Mouse (Mus musculus): ENCODE results near the gene Sfmbt2. TPM values are rescaled to one million over a fixed set of nuclear protein-coding genes. Genes with fewer than 3 reads are reported as not detected.
A peak's percentile ranks its signal among the peaks of the same experiment; 100 is the strongest.

The Sfmbt2 gene
- polyA plus RNA-seq, 1 experiment from 2014 or later, result 9.1 TPM

DNA sequence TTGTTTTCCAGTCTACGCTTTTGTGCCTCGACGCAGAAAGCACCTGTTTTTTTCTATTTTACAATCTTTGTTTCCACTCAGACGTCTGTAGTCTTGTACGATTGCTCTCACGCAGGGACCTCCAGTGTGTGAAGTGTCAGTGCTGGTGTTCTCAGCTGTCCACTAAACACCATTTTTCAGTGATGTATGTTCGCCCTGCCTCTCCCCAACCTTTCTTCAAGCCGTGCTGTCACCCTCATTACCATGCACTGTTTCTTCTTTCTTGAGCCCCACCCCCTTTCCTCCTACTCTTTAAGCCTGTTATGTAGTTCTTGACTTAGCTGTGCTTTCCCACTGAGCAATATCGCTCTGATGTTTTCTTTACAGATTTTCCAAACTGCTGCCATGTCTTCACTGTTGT is 67.0 kb downstream of the Sfmbt2 start:
- Histone ChIP-seq H3K27me3 (ENCODE audit: control insufficient read depth, insufficient read depth, low read length) (no peaks in the 10 kb centered on the region), H3K9ac (replicated peaks; ENCODE audit: low read depth, low read length) (no peak overlapping the region), H3K4me1 (ENCODE audit: control insufficient read depth, insufficient read depth, low read length) (no peaks in the 10 kb centered on the region), H3K4me2 (ENCODE audit: low read depth, low read length) (no peak overlapping the region), H3K27ac (ENCODE audit: low read depth, low read length) (no peak overlapping the region), H3K9me3 (ENCODE audit: control insufficient read depth, low read length) (no peaks in the 10 kb centered on the region), H3K36me3 (ENCODE audit: control insufficient read depth, insufficient read depth, low read length) (no peaks in the 10 kb centered on the region), H3K4me3 (ENCODE audit: low read depth, low read length) (no peak overlapping the region)
- 16% methylated on average over 9 of the region's 9 CpGs for WGBS
- no peak for ATAC-seq (ENCODE audit: low read depth)

GRCm38 (mm10) chr2:10441811-10442210 is 71.5 kb downstream of the Sfmbt2 start:
- ATAC-seq (ENCODE audit: low read depth), result no peak
- WGBS, result 66% methylated on average over 9 of the region's 9 CpGs
- no peak overlapping the region for H3K27ac ChIP-seq (ENCODE audit: low read depth, low read length)
- H3K36me3 ChIP-seq (ENCODE audit: control insufficient read depth, insufficient read depth, low read length), result no peaks in the 10 kb centered on the region
- H3K4me1 ChIP-seq (ENCODE audit: control insufficient read depth, insufficient read depth, low read length), result no peaks in the 10 kb centered on the region
- H3K9ac ChIP-seq (replicated peaks; ENCODE audit: low read depth, low read length), result no peak overlapping the region
- H3K4me2 ChIP-seq (ENCODE audit: low read depth, low read length), result no peak overlapping the region
- no peak overlapping the region for H3K4me3 ChIP-seq (ENCODE audit: low read depth, low read length)
- H3K27me3 ChIP-seq (ENCODE audit: control insufficient read depth, insufficient read depth, low read length), result no peaks in the 10 kb centered on the region
- H3K9me3 ChIP-seq (ENCODE audit: control insufficient read depth, low read length), result no peaks in the 10 kb centered on the region

GRCm38 (mm10) chr2:10453577-10453976 is 83.3 kb downstream of the Sfmbt2 start:
- Histone ChIP-seq H3K4me1 (ENCODE audit: control insufficient read depth, insufficient read depth, low read length) (no peaks in the 10 kb centered on the region), H3K4me2 (ENCODE audit: low read depth, low read length) (no peak overlapping the region), H3K9me3 (ENCODE audit: control insufficient read depth, low read length) (no peaks in the 10 kb centered on the region), H3K27me3 (ENCODE audit: control insufficient read depth, insufficient read depth, low read length) (no peaks in the 10 kb centered on the region), H3K27ac (ENCODE audit: low read depth, low read length) (no peak overlapping the region), H3K4me3 (ENCODE audit: low read depth, low read length) (no peak overlapping the region), H3K36me3 (ENCODE audit: control insufficient read depth, insufficient read depth, low read length) (no peaks in the 10 kb centered on the region), H3K9ac (replicated peaks; ENCODE audit: low read depth, low read length) (no peak overlapping the region)
- 33% methylated on average over 3 of the region's 3 CpGs for WGBS
- ATAC-seq (ENCODE audit: low read depth), result no peak

- no peak for ATAC-seq (ENCODE audit: low read depth)
- H3K27ac ChIP-seq (ENCODE audit: low read depth, low read length), result no peak overlapping the region
- H3K36me3 ChIP-seq (ENCODE audit: control insufficient read depth, insufficient read depth, low read length), result no peaks in the 10 kb centered on the region
- H3K9me3 ChIP-seq (ENCODE audit: control insufficient read depth, low read length), result no peaks in the 10 kb centered on the region
- H3K9ac ChIP-seq (replicated peaks; ENCODE audit: low read depth, low read length), result no peak overlapping the region
- no peaks in the 10 kb centered on the region for H3K27me3 ChIP-seq (ENCODE audit: control insufficient read depth, insufficient read depth, low read length)
- no peak overlapping the region for H3K4me2 ChIP-seq (ENCODE audit: low read depth, low read length)
- no peaks in the 10 kb centered on the region for H3K4me1 ChIP-seq (ENCODE audit: control insufficient read depth, insufficient read depth, low read length)
- H3K4me3 ChIP-seq (ENCODE audit: low read depth, low read length), result no peak overlapping the region
- 91% methylated on average over 12 of the region's 12 CpGs for WGBS
These were observed 88.0 kb downstream of the Sfmbt2 start for GRCm38 (mm10) chr2:10458309-10458708.

DNA sequence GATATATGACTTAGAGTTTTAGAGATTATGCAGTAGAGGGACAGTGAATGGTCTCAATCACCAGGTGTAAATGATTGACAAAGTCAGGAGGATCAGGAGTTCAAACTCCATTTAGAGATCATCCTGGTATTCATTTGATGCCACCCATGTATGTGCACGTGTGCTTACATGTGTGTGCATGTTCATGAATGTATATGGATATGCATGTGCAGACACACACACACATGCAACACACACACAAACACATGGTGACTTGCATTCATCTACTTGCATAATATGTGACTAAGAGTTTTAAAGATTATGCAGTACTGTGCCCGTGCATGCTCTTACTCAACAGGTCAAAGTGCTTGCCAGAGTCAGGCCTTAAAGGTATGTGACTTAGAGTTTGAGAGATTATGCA is 146.2 kb downstream of the Sfmbt2 start:
- Histone ChIP-seq H3K9ac (replicated peaks; ENCODE audit: low read depth, low read length) (no peak overlapping the region), H3K27me3 (ENCODE audit: control insufficient read depth, insufficient read depth, low read length) (no peaks in the 10 kb centered on the region), H3K27ac (ENCODE audit: low read depth, low read length) (no peak overlapping the region), H3K4me2 (ENCODE audit: low read depth, low read length) (no peak overlapping the region), H3K4me1 (ENCODE audit: control insufficient read depth, insufficient read depth, low read length) (no peaks in the 10 kb centered on the region), H3K9me3 (ENCODE audit: control insufficient read depth, low read length) (no peaks in the 10 kb centered on the region), H3K36me3 (ENCODE audit: control insufficient read depth, insufficient read depth, low read length) (no peaks in the 10 kb centered on the region), H3K4me3 (ENCODE audit: low read depth, low read length) (no peak overlapping the region)
- 92% methylated on average over 2 of the region's 2 CpGs for WGBS
- no peak for ATAC-seq (ENCODE audit: low read depth)

DNA sequence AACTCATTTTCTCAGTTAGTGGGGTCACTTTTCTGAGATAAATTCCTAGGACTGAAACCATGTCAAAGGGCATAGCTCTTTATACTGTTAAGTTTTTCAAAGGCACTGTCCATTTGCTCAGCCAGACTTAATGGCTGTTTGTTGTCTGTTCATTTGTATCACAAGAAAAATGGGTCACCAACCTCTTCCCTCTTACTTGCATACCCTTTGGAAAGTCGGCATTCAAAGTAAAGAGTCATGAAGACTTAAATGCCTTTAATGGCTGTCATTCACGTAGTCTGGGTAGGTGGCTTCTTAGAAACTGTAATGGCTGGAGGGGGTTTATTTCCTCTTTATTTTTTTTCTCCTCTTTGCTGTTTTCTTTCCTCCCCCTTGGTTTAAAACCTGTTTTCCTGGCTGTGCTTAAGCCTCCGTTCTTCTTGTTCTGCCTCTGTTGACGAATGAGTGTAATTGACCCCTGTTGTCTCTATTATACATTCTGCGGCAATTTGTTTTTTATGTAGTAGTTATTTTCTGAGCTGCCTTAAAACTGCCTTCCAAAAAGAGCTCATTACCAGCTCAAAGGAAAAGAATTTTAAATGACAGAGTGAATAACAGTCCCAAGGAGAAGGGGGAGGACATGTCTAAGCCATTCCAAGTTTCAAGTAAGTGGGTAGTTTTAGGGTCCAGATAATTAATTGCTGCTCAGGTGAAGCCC is 151.6 kb downstream of the Sfmbt2 start:
- no peak overlapping the region for H3K9ac ChIP-seq (replicated peaks; ENCODE audit: low read depth, low read length)
- H3K27me3 ChIP-seq (ENCODE audit: control insufficient read depth, insufficient read depth, low read length), result peaks cover 2% of the 10 kb centered on the region; the same call in 1 of the 2 replicates
- H3K4me3 ChIP-seq (ENCODE audit: low read depth, low read length), result no peak overlapping the region
- no peaks in the 10 kb centered on the region for H3K4me1 ChIP-seq (ENCODE audit: control insufficient read depth, insufficient read depth, low read length)
- WGBS, result 9% methylated on average over 5 of the region's 5 CpGs
- no peaks in the 10 kb centered on the region for H3K36me3 ChIP-seq (ENCODE audit: control insufficient read depth, insufficient read depth, low read length)
- H3K27ac ChIP-seq (ENCODE audit: low read depth, low read length), result no peak overlapping the region
- H3K9me3 ChIP-seq (ENCODE audit: control insufficient read depth, low read length), result no peaks in the 10 kb centered on the region
- no peak for ATAC-seq (ENCODE audit: low read depth)
- H3K4me2 ChIP-seq (ENCODE audit: low read depth, low read length), result no peak overlapping the region

- H3K27ac ChIP-seq (ENCODE audit: low read depth, low read length), result no peak overlapping the region
- 26% methylated on average over 7 of the region's 7 CpGs for WGBS
- H3K9me3 ChIP-seq (ENCODE audit: control insufficient read depth, low read length), result no peaks in the 10 kb centered on the region
- H3K4me3 ChIP-seq (ENCODE audit: low read depth, low read length), result no peak overlapping the region
- ATAC-seq (ENCODE audit: low read depth), result peak; percentile 86
- no peak overlapping the region for H3K4me2 ChIP-seq (ENCODE audit: low read depth, low read length)
- H3K27me3 ChIP-seq (ENCODE audit: control insufficient read depth, insufficient read depth, low read length), result peaks cover 2% of the 10 kb centered on the region; the same call in 1 of the 2 replicates
- H3K36me3 ChIP-seq (ENCODE audit: control insufficient read depth, insufficient read depth, low read length), result no peaks in the 10 kb centered on the region
- no peaks in the 10 kb centered on the region for H3K4me1 ChIP-seq (ENCODE audit: control insufficient read depth, insufficient read depth, low read length)
- no peak overlapping the region for H3K9ac ChIP-seq (replicated peaks; ENCODE audit: low read depth, low read length)
These were observed 155.3 kb downstream of the Sfmbt2 start for GRCm38 (mm10) chr2:10525622-10526021.

GRCm38 (mm10) chr2:10541762-10542161 is 171.5 kb downstream of the Sfmbt2 start:
- Histone ChIP-seq H3K36me3 (ENCODE audit: control insufficient read depth, insufficient read depth, low read length) (no peaks in the 10 kb centered on the region), H3K4me1 (ENCODE audit: control insufficient read depth, insufficient read depth, low read length) (no peaks in the 10 kb centered on the region), H3K4me3 (ENCODE audit: low read depth, low read length) (no peak overlapping the region), H3K9ac (replicated peaks; ENCODE audit: low read depth, low read length) (no peak overlapping the region), H3K9me3 (ENCODE audit: control insufficient read depth, low read length) (no peaks in the 10 kb centered on the region), H3K4me2 (ENCODE audit: low read depth, low read length) (no peak overlapping the region), H3K27ac (ENCODE audit: low read depth, low read length) (no peak overlapping the region), H3K27me3 (ENCODE audit: control insufficient read depth, insufficient read depth, low read length) (no peaks in the 10 kb centered on the region)
- no peak for ATAC-seq (ENCODE audit: low read depth)
- WGBS, result 90% methylated on average over 4 of the region's 4 CpGs

DNA sequence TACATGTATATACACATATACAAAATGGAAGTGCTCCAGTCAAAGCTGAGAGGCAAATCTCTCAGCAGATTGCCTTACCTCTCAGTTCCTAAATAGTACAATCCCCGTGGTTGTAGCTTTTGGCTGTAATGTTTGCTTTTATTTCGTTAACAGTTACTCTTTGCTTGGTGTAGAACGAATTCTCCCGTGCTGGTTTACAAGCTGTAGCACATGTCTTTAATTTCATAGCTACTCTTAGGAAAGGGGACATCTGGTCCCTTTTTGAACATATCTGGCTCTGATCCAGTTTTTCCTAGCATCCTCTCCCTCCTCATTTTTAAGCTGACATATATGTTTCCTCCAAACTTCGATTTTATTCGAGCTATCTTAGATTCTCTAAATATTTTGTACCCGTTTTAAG is 172.1 kb downstream of the Sfmbt2 start:
- H3K9ac ChIP-seq (replicated peaks; ENCODE audit: low read depth, low read length), result no peak overlapping the region
- no peaks in the 10 kb centered on the region for H3K9me3 ChIP-seq (ENCODE audit: control insufficient read depth, low read length)
- ATAC-seq (ENCODE audit: low read depth), result no peak
- H3K4me2 ChIP-seq (ENCODE audit: low read depth, low read length), result no peak overlapping the region
- H3K4me3 ChIP-seq (ENCODE audit: low read depth, low read length), result no peak overlapping the region
- no peak overlapping the region for H3K27ac ChIP-seq (ENCODE audit: low read depth, low read length)
- no peaks in the 10 kb centered on the region for H3K36me3 ChIP-seq (ENCODE audit: control insufficient read depth, insufficient read depth, low read length)
- no peaks in the 10 kb centered on the region for H3K4me1 ChIP-seq (ENCODE audit: control insufficient read depth, insufficient read depth, low read length)
- 81% methylated on average over 7 of the region's 7 CpGs for WGBS
- H3K27me3 ChIP-seq (ENCODE audit: control insufficient read depth, insufficient read depth, low read length), result no peaks in the 10 kb centered on the region
